Mouse (Mus musculus): ENCODE results near the gene Tmc8. TPM values are rescaled to one million over a fixed set of nuclear protein-coding genes. Genes with fewer than 3 reads are reported as not detected.

Gene Tmc8
- total RNA-seq, 1 experiment: 3.9 TPM

DNA sequence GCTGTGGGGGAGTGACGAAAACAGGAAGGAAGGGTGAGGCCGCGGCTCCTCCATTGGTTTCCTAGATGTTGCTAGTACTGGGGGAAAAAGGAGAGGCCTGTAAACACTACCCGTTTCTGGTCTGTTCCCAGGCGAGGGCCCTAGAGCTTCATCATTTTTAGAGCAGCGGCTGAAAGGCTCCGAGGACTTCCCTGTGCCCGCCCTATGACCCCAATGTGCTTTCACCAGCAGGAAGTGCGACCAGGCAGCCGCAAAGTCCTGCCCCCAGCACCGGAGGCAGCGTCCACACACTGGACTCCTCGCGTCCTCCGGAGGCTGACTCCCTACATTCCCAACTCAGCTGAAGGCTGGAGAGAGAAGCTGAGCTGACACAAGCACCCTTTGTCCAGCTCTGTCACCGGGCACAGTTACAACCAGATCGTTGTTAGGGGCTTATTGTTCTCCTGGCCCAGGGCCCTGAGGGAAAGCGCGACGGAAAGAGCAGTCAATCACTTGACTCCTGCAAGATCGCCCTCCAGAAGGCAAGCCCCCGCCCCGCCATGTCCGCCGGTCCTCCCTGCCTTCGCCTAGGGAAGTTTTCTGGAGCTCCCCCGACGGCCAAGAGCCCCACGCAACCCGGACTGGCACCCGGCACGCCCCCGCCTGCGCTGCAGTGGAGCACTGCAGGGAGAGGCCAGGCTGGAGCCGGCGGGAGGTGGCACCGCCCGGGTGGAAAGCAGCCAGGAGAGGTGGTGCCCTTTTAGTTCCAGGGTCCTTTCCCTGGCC, 2.3 kb upstream of the Tmc8 start:
- H3K4me3 ChIP-seq (ENCODE audit: insufficient read depth in 1 of 2, low read depth in 1 of 2, low read length in 2 of 2, poor library complexity in 1 of 2, severe bottlenecking in 1 of 2): peak overlapping the region; percentile 73 to 78
- no peak for DNase-seq (ENCODE audit: low read depth, low spot score)
- in situ Hi-C loops (cut with MboI; ENCODE audit: low sequenced_read_pairs in 2 of 2, unreplicated experiment in 2 of 2): no loop called here
- TF ChIP-seq MAFK (IDR thresholded peaks at IDR 0.05; ENCODE audit: insufficient read depth, low read depth, low read length) (no peak), ZNF384 (IDR thresholded peaks at IDR 0.05; ENCODE audit: low read depth, low read length) (no peak), HCFC1 (IDR thresholded peaks at IDR 0.05; ENCODE audit: borderline replicate concordance, insufficient read depth, low read length) (no peak), CHD2 (IDR thresholded peaks at IDR 0.05; ENCODE audit: low read depth, low read length) (no peak), ZC3H11A (IDR thresholded peaks at IDR 0.05; ENCODE audit: borderline replicate concordance, low read depth, low read length) (no peak)
- H3K9me3 ChIP-seq (ENCODE audit: control insufficient read depth, insufficient read depth, low read depth, low read length): no peaks in the 10 kb centered on the region
- peak overlapping the region; percentile 74; the same call in 1 of the 2 replicates for H3K9ac ChIP-seq (ENCODE audit: insufficient read depth, low read depth, low read length, poor library complexity, severe bottlenecking)
- H3K27ac ChIP-seq (ENCODE audit: insufficient read depth, low read depth, low read length, poor library complexity, severe bottlenecking): no peak overlapping the region
- peaks cover 8 to 29% of the 10 kb centered on the region in 2 experiments; a peak in 3 of 4 replicates for H3K4me1 ChIP-seq (ENCODE audit: control insufficient read depth in 2 of 2, insufficient read depth in 2 of 2, low read length in 2 of 2, poor library complexity in 1 of 2)
- peaks cover 22% of the 10 kb centered on the region for H3K36me3 ChIP-seq (ENCODE audit: control insufficient read depth, insufficient read depth, low read length, poor library complexity, severe bottlenecking)

DNA sequence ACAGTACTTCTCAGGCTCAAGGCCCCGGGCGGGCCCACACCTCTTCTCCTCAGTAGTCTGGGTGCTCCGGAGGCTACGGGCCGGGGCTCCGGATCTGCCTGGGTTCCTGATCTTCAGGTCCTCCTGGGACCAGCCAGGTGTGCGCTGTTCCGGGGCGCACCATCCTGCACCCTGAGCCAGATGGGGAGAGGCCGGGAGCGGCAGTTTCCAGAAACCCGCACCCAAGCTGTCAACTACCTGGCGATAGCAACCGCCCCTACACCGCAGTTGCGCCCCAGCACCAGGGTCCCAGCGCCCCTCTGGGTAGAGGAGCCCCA, 1.7 kb upstream of the Tmc8 start:
- peaks cover 18% of the 10 kb centered on the region for H3K36me3 ChIP-seq (ENCODE audit: control insufficient read depth, insufficient read depth, low read length, poor library complexity, severe bottlenecking)
- H3K4me3 ChIP-seq (ENCODE audit: insufficient read depth in 1 of 2, low read depth in 1 of 2, low read length in 2 of 2, poor library complexity in 1 of 2, severe bottlenecking in 1 of 2): peak overlapping the region; percentile 73 to 78
- DNase-seq (ENCODE audit: low read depth, low spot score): no peak
- H3K4me1 ChIP-seq (ENCODE audit: control insufficient read depth in 2 of 2, insufficient read depth in 2 of 2, low read length in 2 of 2, poor library complexity in 1 of 2): peaks cover 8 to 29% of the 10 kb centered on the region in 2 experiments; a peak in 3 of 4 replicates
- in situ Hi-C loops (cut with MboI; ENCODE audit: low sequenced_read_pairs in 2 of 2, unreplicated experiment in 2 of 2): no loop called here
- TF ChIP-seq ZNF384 (IDR thresholded peaks at IDR 0.05; ENCODE audit: low read depth, low read length) (no peak), MAFK (IDR thresholded peaks at IDR 0.05; ENCODE audit: insufficient read depth, low read depth, low read length) (no peak), CHD2 (IDR thresholded peaks at IDR 0.05; ENCODE audit: low read depth, low read length) (no peak), ZC3H11A (IDR thresholded peaks at IDR 0.05; ENCODE audit: borderline replicate concordance, low read depth, low read length) (no peak), HCFC1 (IDR thresholded peaks at IDR 0.05; ENCODE audit: borderline replicate concordance, insufficient read depth, low read length) (no peak)
- peak overlapping the region; percentile 74 for H3K9ac ChIP-seq (ENCODE audit: insufficient read depth, low read depth, low read length, poor library complexity, severe bottlenecking)
- peak overlapping the region; percentile 24; the same call in 1 of the 2 replicates for H3K27ac ChIP-seq (ENCODE audit: insufficient read depth, low read depth, low read length, poor library complexity, severe bottlenecking)
- H3K9me3 ChIP-seq (ENCODE audit: control insufficient read depth, insufficient read depth, low read depth, low read length): no peaks in the 10 kb centered on the region

DNA sequence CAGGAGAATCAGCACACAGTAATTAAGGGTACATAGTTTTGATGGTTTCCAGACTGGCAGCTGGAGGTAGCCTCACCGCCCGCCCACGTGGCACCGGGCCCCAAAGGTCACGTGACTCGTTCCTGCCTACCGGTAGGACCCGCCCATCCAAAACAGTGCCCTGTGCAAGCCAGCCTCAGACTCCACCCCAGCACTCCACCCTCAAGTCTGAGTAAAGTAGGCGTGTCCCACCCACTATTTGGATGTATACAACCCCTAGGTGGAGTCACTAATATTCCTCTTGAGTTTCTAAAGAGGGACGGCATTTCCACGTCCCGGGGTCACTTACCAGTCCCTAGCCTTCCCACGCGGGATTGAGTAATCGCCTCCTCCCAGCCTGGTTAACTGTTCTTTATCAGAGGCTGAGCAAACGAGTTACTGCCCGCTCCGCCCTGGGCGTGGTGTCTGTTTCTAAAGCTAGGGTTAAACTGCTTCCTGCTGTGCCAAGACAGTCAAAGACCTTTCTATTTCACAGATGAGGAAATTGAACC, 1.2 kb upstream of the Tmc8 start:
- TF ChIP-seq HCFC1 (IDR thresholded peaks at IDR 0.05; ENCODE audit: borderline replicate concordance, insufficient read depth, low read length) (no peak), ZNF384 (IDR thresholded peaks at IDR 0.05; ENCODE audit: low read depth, low read length) (no peak), ZC3H11A (IDR thresholded peaks at IDR 0.05; ENCODE audit: borderline replicate concordance, low read depth, low read length) (no peak), CHD2 (IDR thresholded peaks at IDR 0.05; ENCODE audit: low read depth, low read length) (no peak), MAFK (IDR thresholded peaks at IDR 0.05; ENCODE audit: insufficient read depth, low read depth, low read length) (no peak)
- Histone ChIP-seq H3K9ac (ENCODE audit: insufficient read depth, low read depth, low read length, poor library complexity, severe bottlenecking) (peak overlapping the region; percentile 74), H3K4me3 (ENCODE audit: insufficient read depth in 1 of 2, low read depth in 1 of 2, low read length in 2 of 2, poor library complexity in 1 of 2, severe bottlenecking in 1 of 2) (peak overlapping the region; percentile 73 to 78), H3K36me3 (ENCODE audit: control insufficient read depth, insufficient read depth, low read length, poor library complexity, severe bottlenecking) (peaks cover 14% of the 10 kb centered on the region), H3K27ac (ENCODE audit: insufficient read depth, low read depth, low read length, poor library complexity, severe bottlenecking) (peak overlapping the region; percentile 69; the same call in 1 of the 2 replicates), H3K4me1 (ENCODE audit: control insufficient read depth in 2 of 2, insufficient read depth in 2 of 2, low read length in 2 of 2, poor library complexity in 1 of 2) (peaks cover 8 to 29% of the 10 kb centered on the region in 2 experiments; a peak in 3 of 4 replicates), H3K9me3 (ENCODE audit: control insufficient read depth, insufficient read depth, low read depth, low read length) (no peaks in the 10 kb centered on the region)
- in situ Hi-C loops (cut with MboI; ENCODE audit: low sequenced_read_pairs in 2 of 2, unreplicated experiment in 2 of 2): no loop called here
- peak; percentile 89 for DNase-seq (ENCODE audit: low read depth, low spot score)

DNA sequence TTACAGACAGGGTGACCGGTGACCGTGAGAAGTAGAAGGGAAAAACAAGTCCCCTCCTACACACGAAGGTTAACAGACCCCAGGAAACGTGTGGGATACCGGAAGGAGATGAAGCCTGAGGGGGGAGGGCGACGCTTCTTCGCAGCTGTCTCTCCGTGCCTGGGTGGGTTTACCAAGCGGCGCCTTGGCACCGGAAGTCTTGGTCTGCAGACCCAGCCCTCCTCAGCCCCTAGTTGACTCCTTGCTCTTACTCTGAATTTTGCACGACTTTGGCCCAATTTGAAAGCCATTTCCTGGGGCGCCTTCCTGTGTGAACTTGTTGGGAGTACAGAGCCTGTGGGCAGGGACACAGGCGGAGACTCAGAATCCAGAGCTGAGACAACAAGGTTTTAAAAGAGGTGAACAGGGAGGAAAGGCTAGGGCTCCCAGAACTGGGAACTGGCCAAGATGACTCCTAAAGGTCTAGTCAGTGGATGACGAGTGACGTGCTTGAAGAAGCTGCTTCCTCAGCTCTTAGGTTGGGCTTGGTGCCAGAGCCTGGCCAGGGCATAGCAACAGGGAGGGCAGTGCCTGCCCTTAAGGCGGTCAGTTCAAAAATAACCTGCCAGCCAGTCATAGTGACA, 566 bp upstream of the Tmc8 start:
- TF ChIP-seq CHD2 (IDR thresholded peaks at IDR 0.05; ENCODE audit: low read depth, low read length): no peak
- TF ChIP-seq MAFK (IDR thresholded peaks at IDR 0.05; ENCODE audit: insufficient read depth, low read depth, low read length): no peak
- no peak for TF ChIP-seq ZC3H11A (IDR thresholded peaks at IDR 0.05; ENCODE audit: borderline replicate concordance, low read depth, low read length)
- no peak for TF ChIP-seq ZNF384 (IDR thresholded peaks at IDR 0.05; ENCODE audit: low read depth, low read length)
- no peak for TF ChIP-seq HCFC1 (IDR thresholded peaks at IDR 0.05; ENCODE audit: borderline replicate concordance, insufficient read depth, low read length)
- peaks cover 8 to 29% of the 10 kb centered on the region in 2 experiments; a peak in 3 of 4 replicates for H3K4me1 ChIP-seq (ENCODE audit: control insufficient read depth in 2 of 2, insufficient read depth in 2 of 2, low read length in 2 of 2, poor library complexity in 1 of 2)
- DNase-seq (ENCODE audit: low read depth, low spot score): no peak
- H3K27ac ChIP-seq (ENCODE audit: insufficient read depth, low read depth, low read length, poor library complexity, severe bottlenecking): peak overlapping the region; percentile 69
- peak overlapping the region; percentile 49 for H3K9ac ChIP-seq (ENCODE audit: insufficient read depth, low read depth, low read length, poor library complexity, severe bottlenecking)
- H3K36me3 ChIP-seq (ENCODE audit: control insufficient read depth, insufficient read depth, low read length, poor library complexity, severe bottlenecking): peaks cover 9% of the 10 kb centered on the region; the same call in 1 of the 2 replicates
- H3K9me3 ChIP-seq (ENCODE audit: control insufficient read depth, insufficient read depth, low read depth, low read length): no peaks in the 10 kb centered on the region
- in situ Hi-C loops (cut with MboI; ENCODE audit: low sequenced_read_pairs in 2 of 2, unreplicated experiment in 2 of 2): no loop called here
- peak overlapping the region; percentile 73 to 78 for H3K4me3 ChIP-seq (ENCODE audit: insufficient read depth in 1 of 2, low read depth in 1 of 2, low read length in 2 of 2, poor library complexity in 1 of 2, severe bottlenecking in 1 of 2)
